Mouse (Mus musculus) kidney, embryonic 15.5 days (tissue): ENCODE data around the gene Unc93a. TPM values are rescaled to one million over a fixed set of nuclear protein-coding genes. Genes with fewer than 3 reads are reported as not detected.

Experiments used
- polyA plus RNA-seq: library from polyadenylated mRNA; unstranded; fragments of >200 nt; fragmentation: Nextera tagmentation; extraction: Ambion mirVana; gene quantifications from 2 replicates; pipeline ENCODE4 v1.2.1, GENCODE M21; 2015

Unc93a gene
- polyA plus RNA-seq, 1 experiment from 2014 or later, result not detected

Other genes starting within 250 kb of the Unc93a start
- 1.5 and 2.5 TPM in 2 replicates for gene Pnldc1, start 221.6 kb downstream of the Unc93a start, polyA plus RNA-seq
- 424 and 439 TPM in 2 replicates for gene Tcp1, start 216.1 kb downstream of the Unc93a start, polyA plus RNA-seq
- 162 and 182 TPM in 2 replicates for gene Mrpl18, start 215.5 kb downstream of the Unc93a start, polyA plus RNA-seq
- gene Acat3, start 191.2 kb downstream of the Unc93a start, polyA plus RNA-seq, result 2.2 and 3.4 TPM in 2 replicates
- 136 and 145 TPM in 2 replicates for gene Acat2, start 171.1 kb downstream of the Unc93a start, polyA plus RNA-seq
- 134 and 139 TPM in 2 replicates for gene Wtap, start 137.6 kb downstream of the Unc93a start, polyA plus RNA-seq
- 140 and 141 TPM in 2 replicates for gene Sod2, start 125.0 kb downstream of the Unc93a start, polyA plus RNA-seq
- 0.13 TPM in 1 of 2 replicates, not detected in the other for gene Gpr31b, start 79.5 kb downstream of the Unc93a start, polyA plus RNA-seq
- 0.14 TPM in 1 of 2 replicates, not detected in the other for gene Tcp10b, start 70.7 kb downstream of the Unc93a start, polyA plus RNA-seq
- gene Smok2a, start 89.4 kb upstream of the Unc93a start, polyA plus RNA-seq, result not detected in 2 replicates
- gene Smok2b, start 98.4 kb upstream of the Unc93a start, polyA plus RNA-seq, result not detected in 2 replicates
- gene Tcp10c, start 222.8 kb upstream of the Unc93a start, polyA plus RNA-seq, result not detected in 2 replicates